Mouse (Mus musculus): ENCODE measurements at regions not wholly inside any gene's neighbourhood (a gene's known extent, or its start where the extent isn't known, plus 50 kb on each side); places are given as distances from the start of the nearest gene placed in this dataset.

- no peak for TF ChIP-seq CTCF (IDR thresholded peaks at IDR 0.05; ENCODE audit: borderline replicate concordance, extremely low read depth, insufficient read depth, insufficient read length)
- no peak for TF ChIP-seq POLR2A (IDR thresholded peaks at IDR 0.05; ENCODE audit: borderline replicate concordance, extremely low read depth, insufficient read depth, insufficient read length, poor library complexity, severe bottlenecking)
Measured at GRCm38 (mm10) chr7:72974384-72974783, 400.9 kb upstream of the Rgma start.

GRCm38 (mm10) chr7:72990559-72991429, 384.5 kb upstream of the Rgma start:
- no peak for DNase-seq (ENCODE audit: low read depth)

More at GRCm38 (mm10) chr7:72974384-72974783, 400.9 kb upstream of the Rgma start:
- DNase-seq (ENCODE audit: low read depth): no peak

GRCm38 (mm10) chr7:72998374-72998773, 376.9 kb upstream of the Rgma start:
- no peak for TF ChIP-seq POLR2A (IDR thresholded peaks at IDR 0.05; ENCODE audit: borderline replicate concordance, extremely low read depth, insufficient read depth, insufficient read length, poor library complexity, severe bottlenecking)
- no peak for TF ChIP-seq CTCF (IDR thresholded peaks at IDR 0.05; ENCODE audit: borderline replicate concordance, extremely low read depth, insufficient read depth, insufficient read length)
- DNase-seq (ENCODE audit: low read depth): peak; percentile 82

More at GRCm38 (mm10) chr7:72990559-72991429, 384.5 kb upstream of the Rgma start:
- TF ChIP-seq POLR2A (IDR thresholded peaks at IDR 0.05; ENCODE audit: borderline replicate concordance, extremely low read depth, insufficient read depth, insufficient read length, poor library complexity, severe bottlenecking) (no peak), CTCF (IDR thresholded peaks at IDR 0.05; ENCODE audit: borderline replicate concordance, extremely low read depth, insufficient read depth, insufficient read length) (no peak)

- TF ChIP-seq CTCF (IDR thresholded peaks at IDR 0.05; ENCODE audit: borderline replicate concordance, extremely low read depth, insufficient read depth, insufficient read length) (no peak), POLR2A (IDR thresholded peaks at IDR 0.05; ENCODE audit: borderline replicate concordance, extremely low read depth, insufficient read depth, insufficient read length, poor library complexity, severe bottlenecking) (no peak)
- DNase-seq (ENCODE audit: low read depth): no peak
Measured at GRCm38 (mm10) chr7:73019151-73019550, 356.2 kb upstream of the Rgma start.

GRCm38 (mm10) chr7:73019764-73020354, 355.4 kb upstream of the Rgma start:
- no peak for TF ChIP-seq CTCF (IDR thresholded peaks at IDR 0.05; ENCODE audit: borderline replicate concordance, extremely low read depth, insufficient read depth, insufficient read length)
- no peak for TF ChIP-seq POLR2A (IDR thresholded peaks at IDR 0.05; ENCODE audit: borderline replicate concordance, extremely low read depth, insufficient read depth, insufficient read length, poor library complexity, severe bottlenecking)
- DNase-seq (ENCODE audit: low read depth): peak; percentile 44

- no peak for TF ChIP-seq POLR2A (IDR thresholded peaks at IDR 0.05; ENCODE audit: borderline replicate concordance, extremely low read depth, insufficient read depth, insufficient read length, poor library complexity, severe bottlenecking)
- no peak for TF ChIP-seq CTCF (IDR thresholded peaks at IDR 0.05; ENCODE audit: borderline replicate concordance, extremely low read depth, insufficient read depth, insufficient read length)
- no peak for DNase-seq (ENCODE audit: low read depth)
Measured at GRCm38 (mm10) chr7:73021786-73022185, 353.5 kb upstream of the Rgma start.

- TF ChIP-seq POLR2A (IDR thresholded peaks at IDR 0.05; ENCODE audit: borderline replicate concordance, extremely low read depth, insufficient read depth, insufficient read length, poor library complexity, severe bottlenecking) (no peak), CTCF (IDR thresholded peaks at IDR 0.05; ENCODE audit: borderline replicate concordance, extremely low read depth, insufficient read depth, insufficient read length) (no peak)
- DNase-seq (ENCODE audit: low read depth): peak; percentile 29
Measured at GRCm38 (mm10) chr7:73025640-73026039, 349.7 kb upstream of the Rgma start.

GRCm38 (mm10) chr7:73028952-73029351, 346.4 kb upstream of the Rgma start:
- DNase-seq (ENCODE audit: low read depth): no peak

GRCm38 (mm10) chr7:73031407-73031806, 343.9 kb upstream of the Rgma start:
- TF ChIP-seq POLR2A (IDR thresholded peaks at IDR 0.05; ENCODE audit: borderline replicate concordance, extremely low read depth, insufficient read depth, insufficient read length, poor library complexity, severe bottlenecking) (no peak), CTCF (IDR thresholded peaks at IDR 0.05; ENCODE audit: borderline replicate concordance, extremely low read depth, insufficient read depth, insufficient read length) (no peak)
- no peak for DNase-seq (ENCODE audit: low read depth)

More at GRCm38 (mm10) chr7:73028952-73029351, 346.4 kb upstream of the Rgma start:
- TF ChIP-seq CTCF (IDR thresholded peaks at IDR 0.05; ENCODE audit: borderline replicate concordance, extremely low read depth, insufficient read depth, insufficient read length): no peak
- no peak for TF ChIP-seq POLR2A (IDR thresholded peaks at IDR 0.05; ENCODE audit: borderline replicate concordance, extremely low read depth, insufficient read depth, insufficient read length, poor library complexity, severe bottlenecking)

- DNase-seq (ENCODE audit: low read depth): peak; percentile 67
- TF ChIP-seq CTCF (IDR thresholded peaks at IDR 0.05; ENCODE audit: borderline replicate concordance, extremely low read depth, insufficient read depth, insufficient read length) (no peak), POLR2A (IDR thresholded peaks at IDR 0.05; ENCODE audit: borderline replicate concordance, extremely low read depth, insufficient read depth, insufficient read length, poor library complexity, severe bottlenecking) (no peak)
Measured at GRCm38 (mm10) chr7:73032316-73032980, 342.9 kb upstream of the Rgma start.

Measured in brain, embryonic 14.5 days (tissue).